Mouse (Mus musculus): ENCODE data around the gene Glmp.

DNA sequence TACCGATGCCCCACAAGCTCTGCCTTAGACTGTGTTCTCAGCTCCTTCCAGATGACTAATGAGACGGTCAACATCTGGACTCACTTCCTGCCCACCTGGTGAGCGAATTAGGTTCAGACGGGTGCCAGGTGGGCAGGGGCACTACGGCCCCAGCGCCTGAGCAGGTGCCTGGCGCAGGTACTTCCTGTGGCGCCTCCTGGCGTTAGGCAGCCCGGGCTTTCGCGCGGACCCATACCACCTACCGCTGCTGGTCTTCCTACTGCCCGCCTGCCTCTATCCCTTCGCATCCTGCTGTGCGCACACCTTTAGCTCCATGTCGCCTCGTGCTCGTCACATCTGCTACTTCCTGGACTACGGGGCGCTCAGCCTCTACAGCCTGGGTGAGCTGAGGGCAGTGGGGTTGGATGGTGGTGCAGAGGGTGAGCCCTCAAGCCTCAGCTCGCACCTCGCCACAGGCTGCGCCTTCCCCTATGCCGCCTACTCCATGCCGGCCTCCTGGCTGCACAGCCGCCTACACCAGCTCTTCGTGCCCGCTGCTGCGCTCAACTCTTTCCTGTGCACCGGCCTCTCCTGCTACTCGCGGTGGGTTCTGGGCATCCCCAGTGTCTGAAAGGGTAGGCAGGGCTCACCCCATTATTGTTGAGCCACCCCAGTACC lies 41.0 kb downstream of the Glmp start:
- TF ChIP-seq EP300 (IDR thresholded peaks at IDR 0.05; ENCODE audit: low read length) (no peak), CTCF (conservative IDR thresholded peaks at IDR 0.05 in 1 of 2, IDR thresholded peaks at IDR 0.05 in 1 of 2; ENCODE audit: low read depth in 2 of 2, low read length in 2 of 2) (no peak), POLR2A (IDR thresholded peaks at IDR 0.05; ENCODE audit: low read depth, low read length) (no peak), ZNF384 (IDR thresholded peaks at IDR 0.05; ENCODE audit: low read depth, low read length) (no peak), CHD1 (IDR thresholded peaks at IDR 0.05; ENCODE audit: low read depth, low read length) (no peak), KAT2A (IDR thresholded peaks at IDR 0.05; ENCODE audit: insufficient replicate concordance, low read length) (no peak), RAD21 (IDR thresholded peaks at IDR 0.05; ENCODE audit: low read depth, low read length) (no peak), E2F4 (IDR thresholded peaks at IDR 0.05; ENCODE audit: insufficient replicate concordance, low read depth, low read length) (no peak), USF1 (IDR thresholded peaks at IDR 0.05; ENCODE audit: low read depth, low read length) (no peak), SIN3A (IDR thresholded peaks at IDR 0.05; ENCODE audit: low read length) (no peak), HCFC1 (IDR thresholded peaks at IDR 0.05; ENCODE audit: low read depth, low read length) (no peak)
